Mouse (Mus musculus): ENCODE data around the gene Tns4. TPM values are rescaled to one million over a fixed set of nuclear protein-coding genes. Genes with fewer than 3 reads are reported as not detected.

Tns4 gene
- total and polyA plus RNA-seq, 3 experiments, result 0.03 TPM; not detected in 2

GRCm38 (mm10) chr11:99132091-99132730 lies 43.1 kb upstream of the Tns4 start:
- H3K79me2 ChIP-seq (ENCODE audit: control insufficient read depth, insufficient read depth, low read length, poor library complexity), result no peaks in the 10 kb centered on the region
- no peak overlapping the region for H3K4me3 ChIP-seq (ENCODE audit: control insufficient read depth in 1 of 2, insufficient read depth in 1 of 2, low read depth in 2 of 2, low read length in 2 of 2)
- peaks cover 0 to 5% of the 10 kb centered on the region in 2 experiments; a peak in 2 of 4 replicates for H3K27me3 ChIP-seq (ENCODE audit: control insufficient read depth in 1 of 2, insufficient read depth in 2 of 2, low read length in 2 of 2)
- no peak for TF ChIP-seq MYC (IDR thresholded peaks at IDR 0.05; ENCODE audit: low read depth, low read length)
- TF ChIP-seq BHLHE40 (IDR thresholded peaks at IDR 0.05; ENCODE audit: borderline replicate concordance, low read depth, low read length), result no peak
- TF ChIP-seq MXI1 (IDR thresholded peaks at IDR 0.05; ENCODE audit: low read depth, low read length), result no peak
- no peak for TF ChIP-seq USF1 (IDR thresholded peaks at IDR 0.05; ENCODE audit: low read depth, low read length)
- no peak for TF ChIP-seq GABPA (IDR thresholded peaks at IDR 0.05; ENCODE audit: low read depth, low read length)
- no peak for TF ChIP-seq ZNF384 (IDR thresholded peaks at IDR 0.05; ENCODE audit: low read depth, low read length)
- TF ChIP-seq CTCF (IDR thresholded peaks at IDR 0.05 in 2 of 3, conservative IDR thresholded peaks at IDR 0.05 in 1 of 3; ENCODE audit: control insufficient read depth in 1 of 3, insufficient read depth in 1 of 3, low read depth in 2 of 3, low read length in 3 of 3, poor library complexity in 1 of 3, severe bottlenecking in 1 of 3), result no peak
- TF ChIP-seq ZC3H11A (IDR thresholded peaks at IDR 0.05; ENCODE audit: low read depth, low read length), result no peak
- no peak for TF ChIP-seq RAD21 (IDR thresholded peaks at IDR 0.05; ENCODE audit: low read depth, low read length)
- TF ChIP-seq SIN3A (IDR thresholded peaks at IDR 0.05; ENCODE audit: low read length), result no peak
- TF ChIP-seq ZMIZ1 (IDR thresholded peaks at IDR 0.05; ENCODE audit: low read depth, low read length), result no peak
- TF ChIP-seq MAX (IDR thresholded peaks at IDR 0.05; ENCODE audit: low read length), result no peak
- no peak for TF ChIP-seq EP300 (IDR thresholded peaks at IDR 0.05; ENCODE audit: low read depth in 1 of 2, low read length in 2 of 2)
- no peak for TF ChIP-seq TCF12 (IDR thresholded peaks at IDR 0.05; ENCODE audit: low read depth, low read length)
- no peak for TF ChIP-seq CHD1 (IDR thresholded peaks at IDR 0.05; ENCODE audit: low read depth, low read length)
- no peak for TF ChIP-seq NRF1 (IDR thresholded peaks at IDR 0.05; ENCODE audit: insufficient read depth, low read depth, low read length, poor library complexity, severe bottlenecking)
- no peak for TF ChIP-seq POLR2AphosphoS5 (IDR thresholded peaks at IDR 0.05; ENCODE audit: borderline replicate concordance, low read depth, low read length)
- TF ChIP-seq MYB (IDR thresholded peaks at IDR 0.05; ENCODE audit: low read depth, low read length), result no peak
- TF ChIP-seq UBTF (IDR thresholded peaks at IDR 0.05; ENCODE audit: borderline replicate concordance, insufficient read depth, low read depth, low read length), result no peak
- no peak for TF ChIP-seq MAZ (IDR thresholded peaks at IDR 0.05; ENCODE audit: low read depth, low read length)
- H3K9me3 ChIP-seq (replicated peaks; ENCODE audit: insufficient read depth, low read length), result no peaks in the 10 kb centered on the region
- no peak overlapping the region for H3K9ac ChIP-seq (ENCODE audit: control insufficient read depth, low read depth, low read length, poor library complexity, severe bottlenecking)
- no peak overlapping the region for H3K27ac ChIP-seq (ENCODE audit: control insufficient read depth, low read depth, low read length)
- no peak for DNase-seq (ENCODE audit: low read depth, low spot score)
- no peaks in the 10 kb centered on the region for H3K36me3 ChIP-seq (ENCODE audit: control insufficient read depth in 1 of 2, insufficient read depth in 2 of 2, low read length in 2 of 2)
- H3K4me1 ChIP-seq (ENCODE audit: control insufficient read depth in 1 of 2, insufficient read depth in 2 of 2, low read length in 2 of 2), result peaks cover 0 to 9% of the 10 kb centered on the region in 2 experiments; a peak in 2 of 4 replicates
